Mouse (Mus musculus) embryonic facial prominence, embryonic 10.5 days (tissue): ENCODE measurements around the gene Catsperz. TPM values are rescaled to one million over a fixed set of nuclear protein-coding genes. Genes with fewer than 3 reads are reported as not detected.

Source experiments
- DNase-seq: peaks from one replicate; pipeline ENCODE4 v3.0.0-alpha.2; 2017; ENCODE audit warnings: low spot score
- H3K27ac ChIP-seq: fragments of 300-500 bp; sonication (generic); replicated peaks from 2 replicates; pipeline ENCODE4 v1.5.1; 2016; ENCODE audit warnings: mild to moderate bottlenecking
- H3K27me3 ChIP-seq: fragments of 300-500 bp; sonication (generic); replicated peaks from 2 replicates; pipeline ENCODE4 v1.6.1; 2016; ENCODE audit warnings: low read depth, mild to moderate bottlenecking; ENCODE audit not compliant: poor library complexity, severe bottlenecking
- H3K36me3 ChIP-seq: fragments of 300-500 bp; sonication (generic); replicated peaks from 2 replicates; pipeline ENCODE4 v1.6.1; 2016; ENCODE audit warnings: mild to moderate bottlenecking, moderate library complexity
- H3K4me1 ChIP-seq: fragments of 300-500 bp; sonication (generic); 2 replicates; pipeline ENCODE4 v1.6.1; 2016
- H3K4me3 ChIP-seq: fragments of 300-500 bp; sonication (generic); 2 replicates; pipeline ENCODE4 v1.5.1; 2016; ENCODE audit warnings: mild to moderate bottlenecking, moderate library complexity
- H3K9me3 ChIP-seq: fragments of 300-500 bp; sonication (generic); 2 replicates; pipeline ENCODE4 v1.6.1; 2016; ENCODE audit warnings: mild to moderate bottlenecking
- WGBS: fragments of 180-500 bp; shearing (Covaris S2); methylation state at CpG from one replicate; pipeline ENCODE4 v1.1.7; 2016; 5-methylcytosine and 5-hydroxymethylcytosine counted together
- polyA plus RNA-seq: library from polyadenylated mRNA; unstranded; fragments of >200 nt; fragmentation: Nextera tagmentation; extraction: Ambion mirVana; gene quantifications from 2 replicates; pipeline ENCODE4 v1.2.1, GENCODE M21; 2016

Gene Catsperz
- polyA plus RNA-seq, 1 experiment from 2014 or later, result 0.74 TPM

GRCm38 (mm10) chr19:6941372-6942248 lies 16.4 kb upstream of the Catsperz start, which contains the start of gene Bad:
Gene Bad (plus strand): TSS chr19:6941861.
- Histone ChIP-seq H3K9me3 (no peaks in the 10 kb centered on the region), H3K36me3 (peaks cover 16% of the 10 kb centered on the region), H3K4me1 (peaks cover 33% of the 10 kb centered on the region), H3K27me3 (peaks cover 17% of the 10 kb centered on the region; the same call in 1 of the 2 replicates), H3K4me3 (peak within 1 kb of the TSS; percentile 93), H3K27ac (peak within 1 kb of the TSS; percentile 96)
- DNase-seq, result peak; percentile 95
- WGBS, result under 1% methylated on average over 83 of the region's 83 CpGs

DNA sequence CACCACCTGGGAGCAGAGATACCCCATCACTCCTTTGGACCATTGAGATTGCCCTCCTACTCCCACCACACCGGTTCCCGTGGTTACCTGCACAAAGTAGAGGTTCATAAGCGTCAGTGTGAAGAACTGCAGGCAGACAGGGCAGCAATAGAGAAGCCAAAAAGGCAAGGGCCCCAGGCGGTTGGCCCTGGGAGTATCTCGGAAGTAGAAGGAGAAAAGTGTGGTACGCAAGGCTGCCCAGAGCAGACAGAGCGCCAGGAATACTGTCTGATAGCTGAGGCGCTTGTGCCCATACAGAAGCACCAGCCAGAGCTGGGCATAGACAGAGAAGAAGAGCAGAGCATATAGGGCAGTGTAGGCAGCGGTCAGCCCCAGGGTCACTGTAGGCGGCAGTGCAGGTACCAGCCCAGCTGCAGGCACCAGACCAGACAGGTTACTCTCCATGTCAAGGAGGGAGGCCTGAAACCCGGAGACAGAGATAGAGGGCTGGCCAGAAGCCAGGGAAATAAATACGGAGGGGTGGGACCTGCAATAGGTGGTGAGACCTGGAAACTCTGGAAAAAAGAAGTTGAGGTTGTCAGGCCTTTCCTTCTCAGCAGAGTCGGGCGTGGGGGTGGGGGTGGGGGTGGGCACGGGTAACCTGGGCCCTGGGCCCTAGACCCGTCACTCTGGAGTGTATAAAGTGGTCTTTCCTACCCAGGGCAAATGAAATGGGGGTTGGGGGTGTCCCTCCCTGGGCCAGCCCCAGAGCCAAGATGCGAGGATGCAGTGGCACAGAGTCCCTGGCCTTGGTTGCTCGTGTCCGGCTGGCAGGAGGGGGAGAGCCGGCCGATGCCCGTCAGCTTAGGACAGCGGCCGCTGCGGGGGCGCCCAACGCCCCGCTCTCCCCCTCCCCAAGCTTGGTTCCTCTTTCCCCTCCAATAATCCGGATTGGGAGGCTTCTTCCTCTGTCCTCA lies 15.5 kb upstream of the Catsperz start:
- Histone ChIP-seq H3K27me3 (peaks cover 25% of the 10 kb centered on the region), H3K4me1 (peaks cover 33% of the 10 kb centered on the region), H3K4me3 (peak overlapping the region; percentile 93), H3K9me3 (no peaks in the 10 kb centered on the region), H3K36me3 (peaks cover 10% of the 10 kb centered on the region), H3K27ac (peak overlapping the region; percentile 96)
- WGBS, result 21% methylated on average over 29 of the region's 29 CpGs
- DNase-seq, result no peak

- peak overlapping the region; percentile 93 for H3K4me3 ChIP-seq
- no peak for DNase-seq
- H3K27me3 ChIP-seq, result peaks cover 38% of the 10 kb centered on the region
- 88% methylated on average over 20 of the region's 20 CpGs for WGBS
- H3K36me3 ChIP-seq, result no peaks in the 10 kb centered on the region
- H3K4me1 ChIP-seq, result peaks cover 34% of the 10 kb centered on the region
- no peak overlapping the region for H3K27ac ChIP-seq
- no peaks in the 10 kb centered on the region for H3K9me3 ChIP-seq
These were observed 14.2 kb upstream of the Catsperz start for GRCm38 (mm10) chr19:6939106-6940002.

- WGBS, result 76% methylated on average over 16 of the region's 16 CpGs
- Histone ChIP-seq H3K4me1 (peaks cover 40% of the 10 kb centered on the region), H3K27ac (no peak overlapping the region), H3K36me3 (no peaks in the 10 kb centered on the region), H3K4me3 (no peak overlapping the region), H3K27me3 (peaks cover 54% of the 10 kb centered on the region), H3K9me3 (no peaks in the 10 kb centered on the region)
- no peak for DNase-seq
These were observed 12.6 kb upstream of the Catsperz start for GRCm38 (mm10) chr19:6937541-6938465.

DNA sequence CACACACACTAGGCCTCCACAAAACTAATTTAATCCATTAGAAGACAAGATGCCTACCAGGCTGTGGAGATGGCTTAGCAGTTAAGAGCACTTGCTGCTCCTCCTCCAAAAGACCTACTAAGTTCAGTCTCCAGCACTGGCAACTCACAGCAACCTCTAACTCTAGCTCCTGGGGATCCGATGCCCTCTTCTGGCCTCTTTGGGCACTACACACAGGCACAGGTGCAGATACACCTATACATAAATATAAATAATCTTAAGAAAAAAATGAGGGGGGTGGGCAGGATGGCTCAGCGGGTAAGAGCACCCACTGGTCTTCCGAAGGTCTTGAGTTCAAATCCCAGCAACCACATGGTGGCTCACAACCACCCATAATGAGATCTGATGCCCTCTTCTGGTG lies 11.1 kb upstream of the Catsperz start:
- Histone ChIP-seq H3K27ac (no peak overlapping the region), H3K9me3 (no peaks in the 10 kb centered on the region), H3K4me3 (no peak overlapping the region), H3K4me1 (peaks cover 33% of the 10 kb centered on the region), H3K36me3 (no peaks in the 10 kb centered on the region), H3K27me3 (peaks cover 69% of the 10 kb centered on the region)
- WGBS, result 21% methylated on average over 3 of the region's 3 CpGs
- no peak for DNase-seq

DNA sequence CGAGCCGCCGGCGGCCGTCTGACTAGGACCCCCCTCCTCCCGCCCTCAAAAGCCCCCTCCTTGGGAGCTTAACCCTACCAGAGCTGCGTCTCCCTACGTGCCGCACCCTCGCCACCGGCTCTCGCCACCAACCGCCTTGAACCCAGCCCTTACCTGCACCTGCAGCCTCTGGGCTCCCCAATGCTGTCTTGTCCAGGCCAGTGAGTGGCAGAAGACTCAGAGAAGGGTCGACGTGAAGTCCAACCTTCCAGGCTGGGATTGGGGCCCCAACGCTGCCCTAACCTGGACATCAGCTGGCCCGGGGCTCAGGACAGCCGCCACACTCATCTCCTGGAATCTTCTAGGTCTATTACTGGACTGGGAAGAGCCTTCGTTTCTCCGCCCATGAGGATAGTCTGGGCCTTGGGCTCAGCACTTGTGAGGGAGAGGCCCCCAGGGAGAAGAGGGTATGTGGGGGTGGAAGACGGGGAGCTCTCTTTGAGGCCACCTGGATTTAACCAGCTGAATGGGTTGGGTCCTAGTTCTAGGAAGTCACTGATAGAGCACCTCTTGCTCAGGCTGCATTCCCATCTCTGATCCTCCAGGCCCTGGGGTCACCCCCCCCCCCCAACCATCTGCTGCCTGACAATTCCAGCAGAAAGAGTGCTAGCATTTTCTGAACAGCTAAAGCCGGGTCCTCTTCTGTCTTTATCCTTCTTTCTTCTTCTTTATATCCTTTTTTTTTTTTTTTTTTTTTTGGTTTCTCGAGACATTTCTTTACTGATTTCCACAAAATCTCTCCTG lies 9.2 kb upstream of the Catsperz start, which contains the start of gene Kcnk4:
TSS of gene Kcnk4 (minus strand) at position 321 of the 783 bp plus-strand sequence.
- WGBS, result 10% methylated on average over 23 of the region's 23 CpGs
- H3K36me3 ChIP-seq, result no peaks in the 10 kb centered on the region
- H3K27me3 ChIP-seq, result peaks cover 81% of the 10 kb centered on the region
- no peak within 1 kb of the TSS for H3K27ac ChIP-seq
- no peak for DNase-seq
- H3K4me3 ChIP-seq, result peak within 1 kb of the TSS; percentile 49
- H3K9me3 ChIP-seq, result no peaks in the 10 kb centered on the region
- peaks cover 15% of the 10 kb centered on the region for H3K4me1 ChIP-seq

DNA sequence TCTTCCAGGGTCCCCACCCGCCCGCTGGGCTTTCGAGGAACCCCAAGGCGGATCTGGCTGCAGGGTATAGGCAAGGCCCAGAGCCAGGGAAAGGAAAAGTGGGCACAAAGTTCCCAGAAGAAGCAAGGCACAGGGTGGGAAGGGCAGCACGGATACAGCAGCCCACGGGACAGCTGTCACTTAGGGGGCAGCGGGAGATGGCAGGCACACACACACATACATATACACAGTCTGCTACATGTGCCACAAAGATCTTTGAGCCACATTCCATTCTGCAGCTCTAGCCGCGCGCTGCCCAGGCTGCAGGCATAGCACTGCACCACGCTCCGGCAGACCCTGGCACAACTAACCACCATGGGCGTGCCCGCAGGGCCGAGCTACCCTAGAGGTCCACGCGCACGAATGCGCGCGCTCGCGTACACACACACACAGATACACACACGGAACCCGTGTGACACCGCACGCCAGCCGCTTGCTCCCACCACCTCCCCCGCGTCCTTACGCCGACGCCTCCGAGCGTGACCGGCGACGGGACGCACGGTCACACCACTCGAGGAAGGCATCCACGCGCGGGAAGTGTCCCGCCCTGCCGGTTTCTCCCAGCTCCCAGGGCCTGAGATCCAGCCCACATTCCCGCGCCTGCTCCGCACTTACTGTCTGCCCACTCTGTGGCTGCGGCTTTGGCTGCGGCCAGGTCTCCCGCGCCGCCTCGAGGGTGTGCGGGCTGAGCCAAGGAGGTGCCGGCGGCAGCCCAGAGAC lies 8.4 kb upstream of the Catsperz start:
- DNase-seq, result peak; percentile 45
- H3K9me3 ChIP-seq, result no peaks in the 10 kb centered on the region
- peak overlapping the region; percentile 49 for H3K4me3 ChIP-seq
- H3K27me3 ChIP-seq, result peaks cover 83% of the 10 kb centered on the region
- peaks cover 12% of the 10 kb centered on the region for H3K4me1 ChIP-seq
- WGBS, result 4% methylated on average over 58 of the region's 58 CpGs
- H3K36me3 ChIP-seq, result no peaks in the 10 kb centered on the region
- H3K27ac ChIP-seq, result no peak overlapping the region

- no peaks in the 10 kb centered on the region for H3K9me3 ChIP-seq
- peak overlapping the region; percentile 49; the same call in 1 of the 2 replicates for H3K4me3 ChIP-seq
- WGBS, result 17% methylated on average over 4 of the region's 4 CpGs
These were observed 7.9 kb upstream of the Catsperz start for GRCm38 (mm10) chr19:6933102-6933435.

DNA sequence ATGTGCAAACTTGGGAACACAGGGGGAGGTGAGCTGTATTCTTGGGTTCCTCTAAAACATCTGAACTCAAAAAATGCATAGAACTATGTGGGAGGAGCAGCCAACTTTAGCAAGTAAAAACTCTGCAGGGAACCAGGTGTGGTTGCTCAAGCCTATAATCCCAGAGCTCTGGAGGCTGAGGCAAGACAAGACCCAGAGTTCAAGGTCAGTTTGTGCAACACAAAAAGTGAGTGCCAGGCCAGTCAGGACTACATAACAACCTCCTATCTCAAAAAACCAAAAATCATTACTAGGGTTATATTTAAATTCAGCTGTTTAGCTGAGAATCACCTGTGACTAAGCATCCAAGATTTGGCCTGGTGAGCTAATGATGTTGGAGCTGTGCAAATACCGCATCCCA lies 6.8 kb upstream of the Catsperz start:
- Histone ChIP-seq H3K4me1 (peaks cover 19% of the 10 kb centered on the region), H3K27ac (no peak overlapping the region), H3K9me3 (no peaks in the 10 kb centered on the region), H3K27me3 (peaks cover 95% of the 10 kb centered on the region), H3K36me3 (no peaks in the 10 kb centered on the region), H3K4me3 (no peak overlapping the region)
- DNase-seq, result no peak
- WGBS, result 40% methylated on average over 1 of the region's 1 CpGs

More at GRCm38 (mm10) chr19:6933102-6933435, 7.9 kb upstream of the Catsperz start:
- H3K36me3 ChIP-seq, result no peaks in the 10 kb centered on the region
- peaks cover 84% of the 10 kb centered on the region for H3K27me3 ChIP-seq
- no peak overlapping the region for H3K27ac ChIP-seq
- H3K4me1 ChIP-seq, result peaks cover 14% of the 10 kb centered on the region
- no peak for DNase-seq

- H3K36me3 ChIP-seq, result no peaks in the 10 kb centered on the region
- WGBS, result 0% methylated on average over 2 of the region's 2 CpGs
- H3K27ac ChIP-seq, result no peak overlapping the region
- DNase-seq, result no peak
- peaks cover 26% of the 10 kb centered on the region for H3K4me1 ChIP-seq
- H3K4me3 ChIP-seq, result no peak overlapping the region
- H3K9me3 ChIP-seq, result no peaks in the 10 kb centered on the region
- peaks cover 100% of the 10 kb centered on the region for H3K27me3 ChIP-seq
These were observed 5.8 kb upstream of the Catsperz start for GRCm38 (mm10) chr19:6931002-6931401.
